Mouse (Mus musculus) olfactory bulb, adult 2 months (tissue): Measurements from ENCODE around the gene Apoc4.

ENCODE experiments used
- CTCF ChIP-seq: fragments of 200-500 bp; IDR thresholded peaks from 2 replicates; pipeline ENCODE4 v1.5.1; 2012; ENCODE audit warnings: low read depth, mild to moderate bottlenecking, low read length, moderate library complexity; ENCODE audit not compliant: insufficient read depth
- POLR2A ChIP-seq: fragments of 200-500 bp; IDR thresholded peaks from 2 replicates; pipeline ENCODE4 v1.6.1; 2012; ENCODE audit warnings: mild to moderate bottlenecking, low read depth, low read length, moderate library complexity; ENCODE audit not compliant: insufficient read depth

GRCm38 (mm10) chr7:19726541-19726940 lies 45.3 kb upstream of the Apoc4 start:
- TF ChIP-seq POLR2A = no peak
- no peak for TF ChIP-seq CTCF
